Mouse (Mus musculus): Measurements from ENCODE around the gene Mt4. TPM values are rescaled to one million over a fixed set of nuclear protein-coding genes. Genes with fewer than 3 reads are reported as not detected.

Gene Mt4
- not detected in 2 replicates for polyA plus RNA-seq (2015; fragmentation: Nextera tagmentation; extraction: Ambion mirVana)

GRCm38 (mm10) chr8:94136933-94137332 lies at the start of gene Mt4:
Gene Mt4 (plus strand): TSS chr8:94137197.
- Histone ChIP-seq H3K27me3 (no peaks in the 10 kb centered on the region), H3K36me3 (no peaks in the 10 kb centered on the region)

GRCm38 (mm10) chr8:94087964-94088363 lies 49.0 kb upstream of the Mt4 start:
- 83% methylated on average over 9 of the region's 9 CpGs for WGBS

More at GRCm38 (mm10) chr8:94136933-94137332, at the start of gene Mt4:
- no peaks in the 10 kb centered on the region for H3K4me1 ChIP-seq
- H3K4me3 ChIP-seq = no peak within 1 kb of the TSS
- H3K4me2 ChIP-seq = no peak within 1 kb of the TSS
- WGBS = 25% methylated on average over 6 of the region's 6 CpGs
- no peak within 1 kb of the TSS for H3K9ac ChIP-seq
- no peaks in the 10 kb centered on the region for H3K9me3 ChIP-seq
- no peak for ATAC-seq (ENCODE audit: borderline replicate concordance, extremely low read depth, low FRiP score, low TSS enrichment)
- H3K27ac ChIP-seq = no peak within 1 kb of the TSS

GRCm38 (mm10) chr8:94089715-94090114 lies 47.3 kb upstream of the Mt4 start:
- H3K27me3 ChIP-seq = no peaks in the 10 kb centered on the region
- H3K4me3 ChIP-seq = no peak overlapping the region
- H3K9me3 ChIP-seq = no peaks in the 10 kb centered on the region
- H3K4me2 ChIP-seq = no peak overlapping the region
- no peaks in the 10 kb centered on the region for H3K4me1 ChIP-seq
- WGBS = 69% methylated on average over 6 of the region's 6 CpGs
- no peak overlapping the region for H3K9ac ChIP-seq
- ATAC-seq (ENCODE audit: borderline replicate concordance, extremely low read depth, low FRiP score, low TSS enrichment) = no peak
- peaks cover 6% of the 10 kb centered on the region; the same call in 1 of the 2 replicates for H3K36me3 ChIP-seq
- no peak overlapping the region for H3K27ac ChIP-seq

More at GRCm38 (mm10) chr8:94087964-94088363, 49.0 kb upstream of the Mt4 start:
- Histone ChIP-seq H3K27me3 (no peaks in the 10 kb centered on the region), H3K4me3 (no peak overlapping the region), H3K36me3 (peaks cover 6% of the 10 kb centered on the region; the same call in 1 of the 2 replicates), H3K27ac (no peak overlapping the region), H3K4me2 (no peak overlapping the region), H3K9me3 (no peaks in the 10 kb centered on the region), H3K9ac (no peak overlapping the region), H3K4me1 (no peaks in the 10 kb centered on the region)
- no peak for ATAC-seq (ENCODE audit: borderline replicate concordance, extremely low read depth, low FRiP score, low TSS enrichment)

- H3K36me3 ChIP-seq = no peaks in the 10 kb centered on the region
- no peaks in the 10 kb centered on the region for H3K9me3 ChIP-seq
- H3K4me3 ChIP-seq = no peak overlapping the region
- no peak overlapping the region for H3K9ac ChIP-seq
- ATAC-seq (ENCODE audit: borderline replicate concordance, extremely low read depth, low FRiP score, low TSS enrichment) = no peak
- H3K27ac ChIP-seq = no peak overlapping the region
- no peak overlapping the region for H3K4me2 ChIP-seq
- WGBS = 76% methylated on average over 9 of the region's 9 CpGs
- no peaks in the 10 kb centered on the region for H3K27me3 ChIP-seq
- H3K4me1 ChIP-seq = no peaks in the 10 kb centered on the region
Observed at GRCm38 (mm10) chr8:94092848-94093247, 44.1 kb upstream of the Mt4 start.

- no peaks in the 10 kb centered on the region for H3K9me3 ChIP-seq
- WGBS = 79% methylated on average over 6 of the region's 6 CpGs
- no peak overlapping the region for H3K27ac ChIP-seq
- H3K36me3 ChIP-seq = no peaks in the 10 kb centered on the region
- no peak overlapping the region for H3K4me3 ChIP-seq
- no peak overlapping the region for H3K9ac ChIP-seq
- H3K27me3 ChIP-seq = no peaks in the 10 kb centered on the region
- 0 out of 2 replicates have a peak, but pooled peaks cover 6% of the 10 kb centered on the region for H3K4me1 ChIP-seq
- ATAC-seq (ENCODE audit: borderline replicate concordance, extremely low read depth, low FRiP score, low TSS enrichment) = no peak
- H3K4me2 ChIP-seq = no peak overlapping the region
Observed at GRCm38 (mm10) chr8:94094281-94094680, 42.7 kb upstream of the Mt4 start.

- ATAC-seq (ENCODE audit: borderline replicate concordance, extremely low read depth, low FRiP score, low TSS enrichment) = peak; percentile 100
- Histone ChIP-seq H3K36me3 (no peaks in the 10 kb centered on the region), H3K9me3 (no peaks in the 10 kb centered on the region), H3K27me3 (no peaks in the 10 kb centered on the region), H3K4me3 (peak within 1 kb of the TSS; percentile 60), H3K4me2 (peak within 1 kb of the TSS; percentile 76), H3K27ac (peak within 1 kb of the TSS; percentile 87), H3K9ac (peak within 1 kb of the TSS; percentile 54), H3K4me1 (0 out of 2 replicates have a peak, but pooled peaks cover 6% of the 10 kb centered on the region)
- WGBS = 1% methylated on average over 61 of the region's 61 CpGs
Observed at GRCm38 (mm10) chr8:94098081-94098974, 38.7 kb upstream of the Mt4 start, which contains the start of gene Bbs2. Gene Bbs2 (minus strand): TSS chr8:94098928.

GRCm38 (mm10) chr8:94098996-94099395 lies 38.0 kb upstream of the Mt4 start:
- Histone ChIP-seq H3K4me3 (peak overlapping the region; percentile 60), H3K9me3 (no peaks in the 10 kb centered on the region), H3K4me1 (0 out of 2 replicates have a peak, but pooled peaks cover 6% of the 10 kb centered on the region), H3K4me2 (peak overlapping the region; percentile 76), H3K36me3 (no peaks in the 10 kb centered on the region), H3K27ac (peak overlapping the region; percentile 87; the same call in 1 of the 2 replicates), H3K27me3 (no peaks in the 10 kb centered on the region), H3K9ac (no peak overlapping the region)
- ATAC-seq (ENCODE audit: borderline replicate concordance, extremely low read depth, low FRiP score, low TSS enrichment) = no peak
- 38% methylated on average over 4 of the region's 4 CpGs for WGBS

- H3K4me2 ChIP-seq = no peak overlapping the region
- H3K9ac ChIP-seq = no peak overlapping the region
- no peaks in the 10 kb centered on the region for H3K36me3 ChIP-seq
- WGBS = 46% methylated on average over 5 of the region's 5 CpGs
- H3K27ac ChIP-seq = no peak overlapping the region
- no peak for ATAC-seq (ENCODE audit: borderline replicate concordance, extremely low read depth, low FRiP score, low TSS enrichment)
- H3K4me1 ChIP-seq = 0 out of 2 replicates have a peak, but pooled peaks cover under 1% of the 10 kb centered on the region
- no peaks in the 10 kb centered on the region for H3K9me3 ChIP-seq
- no peaks in the 10 kb centered on the region for H3K27me3 ChIP-seq
- no peak overlapping the region for H3K4me3 ChIP-seq
Observed at GRCm38 (mm10) chr8:94104146-94104545, 32.9 kb upstream of the Mt4 start.

- H3K9me3 ChIP-seq = no peaks in the 10 kb centered on the region
- WGBS = 48% methylated on average over 3 of the region's 3 CpGs
- H3K36me3 ChIP-seq = no peaks in the 10 kb centered on the region
- H3K9ac ChIP-seq = no peak overlapping the region
- no peak for ATAC-seq (ENCODE audit: borderline replicate concordance, extremely low read depth, low FRiP score, low TSS enrichment)
- H3K4me3 ChIP-seq = no peak overlapping the region
- no peak overlapping the region for H3K4me2 ChIP-seq
- no peak overlapping the region for H3K27ac ChIP-seq
- H3K4me1 ChIP-seq = no peaks in the 10 kb centered on the region
- no peaks in the 10 kb centered on the region for H3K27me3 ChIP-seq
Observed at GRCm38 (mm10) chr8:94107871-94108270, 29.1 kb upstream of the Mt4 start.

GRCm38 (mm10) chr8:94109396-94109795 lies 27.6 kb upstream of the Mt4 start:
- ATAC-seq (ENCODE audit: borderline replicate concordance, extremely low read depth, low FRiP score, low TSS enrichment) = no peak
- no peaks in the 10 kb centered on the region for H3K9me3 ChIP-seq
- 63% methylated on average over 6 of the region's 6 CpGs for whole genome bisulfite sequencing

GRCm38 (mm10) chr8:94109835-94110234 lies 27.2 kb upstream of the Mt4 start:
- H3K4me1 ChIP-seq = no peaks in the 10 kb centered on the region
- WGBS = 65% methylated on average over 5 of the region's 5 CpGs
- ATAC-seq (ENCODE audit: borderline replicate concordance, extremely low read depth, low FRiP score, low TSS enrichment) = no peak
- no peak overlapping the region for H3K27ac ChIP-seq
- H3K9ac ChIP-seq = no peak overlapping the region
- H3K4me3 ChIP-seq = no peak overlapping the region
- H3K27me3 ChIP-seq = no peaks in the 10 kb centered on the region
- H3K4me2 ChIP-seq = no peak overlapping the region
- no peaks in the 10 kb centered on the region for H3K36me3 ChIP-seq
- no peaks in the 10 kb centered on the region for H3K9me3 ChIP-seq

More at GRCm38 (mm10) chr8:94109396-94109795, 27.6 kb upstream of the Mt4 start:
- H3K36me3 ChIP-seq = no peaks in the 10 kb centered on the region
- H3K27me3 ChIP-seq = no peaks in the 10 kb centered on the region
- no peak overlapping the region for H3K9ac ChIP-seq
- no peaks in the 10 kb centered on the region for H3K4me1 ChIP-seq
- no peak overlapping the region for H3K27ac ChIP-seq
- no peak overlapping the region for H3K4me3 ChIP-seq
- H3K4me2 ChIP-seq = no peak overlapping the region

- 46% methylated on average over 6 of the region's 6 CpGs for WGBS
- H3K4me1 ChIP-seq = no peaks in the 10 kb centered on the region
- ATAC-seq (ENCODE audit: borderline replicate concordance, extremely low read depth, low FRiP score, low TSS enrichment) = no peak
- no peaks in the 10 kb centered on the region for H3K36me3 ChIP-seq
- no peak overlapping the region for H3K9ac ChIP-seq
- H3K9me3 ChIP-seq = no peaks in the 10 kb centered on the region
- no peak overlapping the region for H3K4me2 ChIP-seq
- H3K4me3 ChIP-seq = no peak overlapping the region
- no peak overlapping the region for H3K27ac ChIP-seq
- no peaks in the 10 kb centered on the region for H3K27me3 ChIP-seq
Observed at GRCm38 (mm10) chr8:94110526-94111177, 26.3 kb upstream of the Mt4 start.
